Mouse (Mus musculus) layer of hippocampus, adult 6 months (tissue): ENCODE data around the gene Olfr1274-ps. TPM values are rescaled to one million over a fixed set of nuclear protein-coding genes. Genes with fewer than 3 reads are reported as not detected.

ENCODE experiments used
- long read RNA-seq, 2 experiments: library from polyadenylated mRNA; unstranded; transcript quantifications; one replicate each; pipeline ENCODE4 v2.0.0; 2019 to 2020
- polyA plus RNA-seq: library from polyadenylated mRNA; unstranded; fragments of <200 nt; fragmentation: Nextera tagmentation; gene quantifications from 2 replicates; pipeline ENCODE4 v1.2.3, GENCODE M21; 2021

Olfr1274-ps gene
- not detected in 2 replicates for polyA plus RNA-seq
- long read RNA-seq, experiment 1: 0 reads
- long read RNA-seq, experiment 2: 0 reads

GRCm38 (mm10) chr2:90398633-90399107 lies at the start of gene Olfr1274-ps:
Gene Olfr1274-ps (plus strand): TSS chr2:90398683.

Other genes starting within 250 kb of the Olfr1274-ps start
- gene Olfr1270, start 245.6 kb upstream of the Olfr1274-ps start, polyA plus RNA-seq: not detected in 2 replicates
- not detected in 2 replicates for gene Olfr1506, start 174.2 kb upstream of the Olfr1274-ps start, polyA plus RNA-seq
- gene Olfr142, start 141.1 kb upstream of the Olfr1274-ps start, polyA plus RNA-seq: not detected in 2 replicates
- gene Olfr1271, start 127.7 kb upstream of the Olfr1274-ps start, polyA plus RNA-seq: not detected in 2 replicates
- not detected in 2 replicates for gene Olfr1272, start 105.8 kb upstream of the Olfr1274-ps start, polyA plus RNA-seq
- not detected in 2 replicates for gene Gm13769, start 76.5 kb upstream of the Olfr1274-ps start, polyA plus RNA-seq
- gene Ptprj, start 182.0 kb downstream of the Olfr1274-ps start, polyA plus RNA-seq: 8.2 and 9.1 TPM in 2 replicates